Mouse (Mus musculus): ENCODE measurements around the gene Fgf2.

The Fgf2 gene

GRCm38 (mm10) chr3:37407598-37407997, 59.5 kb downstream of the Fgf2 start:
- no peak for DNase-seq (ENCODE audit: low read depth in 1 of 2, low spot score in 2 of 2)

GRCm38 (mm10) chr3:37413446-37413845, 65.3 kb downstream of the Fgf2 start:
- DNase-seq (ENCODE audit: low read depth in 1 of 2, low spot score in 2 of 2) = no peak

GRCm38 (mm10) chr3:37414413-37414960, 66.3 kb downstream of the Fgf2 start:
- DNase-seq (ENCODE audit: low read depth in 1 of 2, low spot score in 2 of 2) = peak; percentile 4 to 37

DNA sequence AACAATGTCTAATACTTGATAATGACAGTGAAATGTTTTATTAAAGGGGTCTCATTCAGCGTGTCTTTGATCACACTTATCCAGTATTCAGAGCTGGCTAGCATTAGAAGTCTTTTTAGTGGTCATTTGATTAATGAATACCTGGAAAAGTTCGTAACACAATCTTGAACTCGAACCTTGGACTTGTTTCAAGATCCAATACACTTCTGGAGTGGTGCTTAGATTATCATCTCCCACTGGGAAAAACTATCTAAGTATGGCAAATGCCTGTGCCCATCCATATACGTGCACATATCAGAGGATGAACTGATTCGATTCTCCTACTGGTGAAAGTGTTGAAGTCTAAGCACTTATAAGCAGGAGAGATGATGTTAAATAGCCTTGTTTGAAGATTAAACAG, 70.2 kb downstream of the Fgf2 start:
- no peak for DNase-seq (ENCODE audit: low read depth in 1 of 2, low spot score in 2 of 2)

DNA sequence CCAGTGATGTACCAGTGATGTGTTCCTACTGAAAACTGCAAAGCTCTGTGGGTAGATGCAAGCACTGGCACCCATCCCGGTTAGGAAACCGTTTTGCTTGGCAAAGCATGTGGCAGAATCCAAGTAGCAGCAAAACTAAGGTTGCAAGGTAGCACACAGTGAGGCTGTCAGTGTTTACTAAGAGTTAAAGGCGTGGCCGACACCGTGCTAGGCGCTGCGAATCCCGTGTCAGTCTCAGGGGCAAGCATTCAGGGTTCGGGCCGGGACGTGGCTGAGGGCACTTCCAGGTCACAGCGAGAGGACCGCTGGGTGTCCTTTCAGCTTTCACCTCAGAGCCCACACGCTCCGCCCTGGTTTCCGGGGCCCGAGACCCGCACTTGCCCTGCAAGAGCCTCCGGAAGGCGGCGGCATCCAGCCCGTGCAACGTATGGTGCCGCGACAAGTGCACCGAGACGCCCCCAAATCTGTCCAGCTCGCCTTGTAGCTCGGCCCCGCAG, 70.9 kb downstream of the Fgf2 start:
- peak in 1 of 2 experiments; percentile 33 for DNase-seq (ENCODE audit: low read depth in 1 of 2, low spot score in 2 of 2)

DNA sequence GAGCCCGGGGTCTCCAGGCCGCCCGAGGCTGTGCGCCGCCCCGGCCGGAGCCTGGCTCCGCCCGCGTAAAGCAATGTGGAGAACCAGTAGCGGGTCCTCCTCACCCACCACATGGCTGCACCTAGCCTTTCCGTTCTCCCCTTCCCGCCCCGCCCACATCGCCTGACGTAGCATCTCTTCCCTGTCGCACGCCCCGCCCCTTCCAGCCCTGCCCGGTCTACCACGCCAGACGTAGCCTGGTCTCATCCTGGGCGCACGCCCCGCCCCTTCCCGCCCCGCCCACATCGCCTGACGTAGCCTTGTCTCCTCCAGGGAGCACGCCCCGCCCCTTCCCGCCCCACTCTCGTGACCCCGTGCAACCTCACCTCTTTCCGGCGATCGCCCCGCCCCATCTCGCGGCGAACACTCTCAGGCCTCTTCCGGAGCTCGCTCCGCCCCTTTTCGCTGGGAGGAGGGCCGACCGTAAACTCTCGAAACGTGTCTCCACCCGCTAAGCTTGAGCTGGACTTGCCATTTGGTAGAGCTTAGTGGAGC, 71.4 kb downstream of the Fgf2 start, which contains the start of gene Spata5:
TSS of gene Spata5 (plus strand) at position 439 of the 534 bp plus-strand sequence.
- DNase-seq (ENCODE audit: low read depth in 1 of 2, low spot score in 2 of 2) = peak; percentile 91 to 93

GRCm38 (mm10) chr3:37420072-37420471, 71.9 kb downstream of the Fgf2 start, which contains the start of gene Nudt6:
Gene Nudt6, minus strand, starts transcription at chr3:37420211.
- peak; percentile 77 to 87 for DNase-seq (ENCODE audit: low read depth in 1 of 2, low spot score in 2 of 2)

GRCm38 (mm10) chr3:37420641-37421040, 72.5 kb downstream of the Fgf2 start:
- DNase-seq (ENCODE audit: low read depth in 1 of 2, low spot score in 2 of 2) = no peak

DNA sequence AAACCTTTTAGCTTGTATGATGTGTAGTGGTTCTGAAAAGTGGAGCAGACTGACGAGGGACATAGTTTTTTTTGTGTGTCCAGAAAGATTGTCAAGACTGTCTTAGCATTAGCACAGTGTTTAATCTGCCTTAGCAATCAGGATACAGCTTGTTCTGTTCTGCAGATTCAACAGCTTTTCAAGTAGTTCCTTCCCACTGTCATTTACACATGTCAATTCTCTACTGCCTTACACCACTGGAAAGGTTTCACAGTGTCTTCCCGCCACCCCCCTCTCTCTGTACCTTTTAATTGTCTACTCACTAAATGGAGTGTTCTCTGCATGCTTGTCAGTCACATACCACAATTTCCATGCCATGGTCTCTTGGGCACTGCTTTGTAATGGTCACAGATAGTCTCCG, 73.0 kb downstream of the Fgf2 start:
- no peak for DNase-seq (ENCODE audit: low read depth in 1 of 2, low spot score in 2 of 2)

GRCm38 (mm10) chr3:37426069-37426468, 77.9 kb downstream of the Fgf2 start:
- no peak for DNase-seq (ENCODE audit: low read depth in 1 of 2, low spot score in 2 of 2)

GRCm38 (mm10) chr3:37430359-37430758, 82.2 kb downstream of the Fgf2 start:
- DNase-seq (ENCODE audit: low read depth in 1 of 2, low spot score in 2 of 2) = no peak

DNA sequence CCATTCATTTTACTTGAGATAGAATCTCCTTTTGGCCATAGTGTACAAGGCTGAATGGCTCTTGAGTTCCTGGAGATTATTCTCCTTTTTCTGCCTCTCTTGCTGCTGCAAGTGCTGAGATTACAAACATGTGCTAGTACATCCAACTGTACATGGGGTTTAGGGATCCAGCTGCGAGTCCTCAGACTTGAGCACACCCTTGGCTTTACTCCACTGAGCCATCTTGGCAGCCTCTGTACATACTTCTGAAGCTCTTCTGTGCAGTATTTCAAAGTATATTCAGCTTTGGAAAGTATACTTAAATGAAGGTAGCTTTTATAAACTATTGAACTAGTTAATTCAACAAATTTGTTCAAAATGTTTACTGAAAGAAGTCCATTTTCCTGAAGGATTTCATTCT, 91.6 kb downstream of the Fgf2 start:
- DNase-seq (ENCODE audit: low read depth in 1 of 2, low spot score in 2 of 2) = no peak

- DNase-seq (ENCODE audit: low read depth in 1 of 2, low spot score in 2 of 2) = no peak
Observed at GRCm38 (mm10) chr3:37443409-37443808, 95.3 kb downstream of the Fgf2 start.

DNA sequence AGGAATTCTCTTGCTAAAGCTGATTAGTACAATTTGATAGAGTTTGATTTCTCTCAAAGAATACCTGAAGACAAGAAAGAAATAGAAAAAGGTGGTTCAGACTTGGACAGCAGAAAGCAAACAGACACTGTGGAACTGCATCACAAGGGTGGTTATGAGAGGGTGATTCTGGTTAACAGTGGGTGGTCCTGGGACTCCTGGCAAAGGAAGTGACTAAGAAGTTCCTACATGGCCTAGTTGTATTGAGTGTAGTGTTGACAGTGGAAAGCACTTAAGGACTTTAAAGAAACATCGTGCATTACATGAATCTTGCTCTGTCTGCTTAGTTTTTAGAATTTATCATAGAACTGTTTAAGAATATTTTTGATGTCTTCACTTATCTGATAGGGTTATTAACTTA, 107.8 kb downstream of the Fgf2 start:
- no peak for DNase-seq (ENCODE audit: low read depth in 1 of 2, low spot score in 2 of 2)

Data from monocyte, adult 2 months (primary cell).